Mouse (Mus musculus) C2C12 (cell line): ENCODE data around the gene Synj2.

ENCODE experiments used
- CTCF ChIP-seq: IDR thresholded peaks from one replicate; pipeline ENCODE4 v1.5.1; 2011; ENCODE audit not compliant: control insufficient read depth, insufficient read depth, insufficient read length
- MAX ChIP-seq: IDR thresholded peaks from one replicate; pipeline ENCODE4 v1.6.1; 2011; ENCODE audit warnings: mild to moderate bottlenecking, control low read depth
- USF1 ChIP-seq: IDR thresholded peaks from one replicate; pipeline ENCODE4 v1.6.1; 2011; ENCODE audit warnings: low read depth, mild to moderate bottlenecking, control low read depth, moderate library complexity

DNA sequence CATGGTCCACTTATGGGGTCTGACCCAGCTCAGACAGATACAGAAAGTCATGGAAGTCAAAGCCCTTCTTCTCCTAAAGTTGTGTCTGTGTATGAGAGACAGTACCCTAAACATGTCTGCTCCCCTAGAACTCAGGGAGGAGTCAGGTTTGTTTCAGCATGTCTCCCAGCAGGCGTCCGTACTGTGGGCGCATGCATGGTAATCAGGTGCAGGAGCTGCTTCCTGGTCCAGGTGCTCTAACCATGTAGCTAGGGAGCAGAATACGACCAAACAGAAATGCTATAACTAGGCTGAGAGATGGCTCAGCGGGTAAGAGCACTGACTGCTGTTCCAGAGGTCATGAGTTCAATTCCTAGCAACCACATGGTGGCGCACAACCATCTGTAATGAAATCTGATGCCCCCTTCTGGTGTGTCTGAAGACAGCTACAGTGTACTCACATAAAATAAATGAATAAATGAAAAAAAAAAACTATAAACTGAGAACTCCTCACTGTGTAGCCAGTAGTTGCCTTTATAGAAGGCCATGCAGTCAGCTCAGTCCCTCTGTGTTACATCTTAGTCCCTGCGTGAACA is 47.4 kb upstream of the Synj2 start:
- TF ChIP-seq CTCF (no peak), MAX (no peak), USF1 (no peak)
